Mouse (Mus musculus) ES-E14 (cell line): ENCODE measurements around the gene Tmem150a. TPM values are rescaled to one million over a fixed set of nuclear protein-coding genes. Genes with fewer than 3 reads are reported as not detected.

Source experiments
- DNase-seq: peaks from one replicate; pipeline ENCODE4 v3.0.0-alpha.2; 2013; ENCODE audit warnings: low read depth, low spot score
- H3K27ac ChIP-seq: 2 replicates; pipeline ENCODE4 v1.5.1; 2012; ENCODE audit warnings: low read depth, mild to moderate bottlenecking, low read length, moderate library complexity, mixed read lengths; ENCODE audit not compliant: poor library complexity, insufficient read depth, severe bottlenecking
- H3K36me3 ChIP-seq: 2 replicates; pipeline ENCODE4 v1.6.1; 2012; ENCODE audit warnings: mild to moderate bottlenecking, low read length, moderate library complexity, mixed read lengths; ENCODE audit not compliant: control insufficient read depth, poor library complexity, insufficient read depth, severe bottlenecking
- H3K4me1 ChIP-seq, 2 experiments: fragments of 150-350 bp in 1 of 2; sonication (generic) in 1 of 2; 2 replicates each; pipeline ENCODE4 v1.6.1; 2012; ENCODE audit warnings: low read length in 2 of 2, mild to moderate bottlenecking in 1 of 2, mixed read lengths in 1 of 2; ENCODE audit not compliant: control insufficient read depth in 2 of 2, insufficient read depth in 2 of 2, poor library complexity in 1 of 2
- H3K4me3 ChIP-seq, 2 experiments: fragments of 150-350 bp in 1 of 2; sonication (generic) in 1 of 2; 2 replicates each; pipeline ENCODE4 v1.5.1; 2012; ENCODE audit warnings: low read length in 2 of 2, low read depth in 1 of 2, mild to moderate bottlenecking in 1 of 2, mixed read lengths in 1 of 2; ENCODE audit not compliant: insufficient read depth in 1 of 2, poor library complexity in 1 of 2, severe bottlenecking in 1 of 2
- H3K9ac ChIP-seq: 2 replicates; pipeline ENCODE4 v1.6.1; 2012; ENCODE audit warnings: low read depth, mild to moderate bottlenecking, low read length, mixed read lengths; ENCODE audit not compliant: poor library complexity, insufficient read depth, severe bottlenecking
- H3K9me3 ChIP-seq: fragments of 150-350 bp; sonication (generic); 2 replicates; pipeline ENCODE4 v1.6.1; 2012; ENCODE audit warnings: low read depth, mild to moderate bottlenecking, low read length; ENCODE audit not compliant: control insufficient read depth, insufficient read depth
- CHD2 ChIP-seq: IDR thresholded peaks from 2 replicates; pipeline ENCODE4 v1.6.1; 2014; ENCODE audit warnings: mild to moderate bottlenecking, low read depth, low read length, inconsistent platforms
- HCFC1 ChIP-seq: IDR thresholded peaks from 2 replicates; pipeline ENCODE4 v1.6.1; 2012; ENCODE audit warnings: low read length, inconsistent platforms, borderline replicate concordance; ENCODE audit not compliant: insufficient read depth
- MAFK ChIP-seq: IDR thresholded peaks from 2 replicates; pipeline ENCODE4 v1.6.1; 2014; ENCODE audit warnings: mild to moderate bottlenecking, low read depth, low read length, inconsistent platforms; ENCODE audit not compliant: insufficient read depth
- ZC3H11A ChIP-seq: IDR thresholded peaks from 2 replicates; pipeline ENCODE4 v1.6.1; 2012; ENCODE audit warnings: low read depth, mild to moderate bottlenecking, inconsistent platforms, low read length, borderline replicate concordance
- ZNF384 ChIP-seq: IDR thresholded peaks from 2 replicates; pipeline ENCODE4 v1.6.1; 2012; ENCODE audit warnings: low read depth, low read length, inconsistent platforms
- in situ Hi-C, 2 experiments: fragments of 600-800 bp; cut with MboI; formaldehyde crosslinking; loops; one replicate each; pipeline ENCODE4 v1.15.1; 2025; ENCODE audit warnings: low sequenced_read_pairs in 2 of 2, inconsistent platforms in 1 of 2; ENCODE audit not compliant: unreplicated experiment in 2 of 2
- total RNA-seq: library from RNA; depleted of rRNA; stranded (reverse); fragments of 300-350 nt; gene quantifications from 2 replicates; pipeline ENCODE4 v1.2.3, GENCODE M21; 2012

The Tmem150a gene
- total RNA-seq, 1 experiment, result 26.1 TPM

GRCm38 (mm10) chr6:72344396-72345073 is 10.7 kb upstream of the Tmem150a start:
- no peaks in the 10 kb centered on the region for H3K9me3 ChIP-seq
- peaks cover 2% of the 10 kb centered on the region; the same call in 1 of the 2 replicates for H3K36me3 ChIP-seq
- peaks cover 0 to 5% of the 10 kb centered on the region in 2 experiments; a peak in 1 of 4 replicates for H3K4me1 ChIP-seq
- peak overlapping the region; percentile 79 to 86 for H3K4me3 ChIP-seq
- DNase-seq, result no peak
- H3K9ac ChIP-seq, result peak overlapping the region; percentile 94
- no peak overlapping the region for H3K27ac ChIP-seq
- in situ Hi-C loops, result no loop called here
- TF ChIP-seq HCFC1, result no peak; the same call in 1 of the 2 replicates
- TF ChIP-seq ZNF384, result no peak
- TF ChIP-seq MAFK, result no peak
- TF ChIP-seq CHD2, result no peak
- no peak for TF ChIP-seq ZC3H11A

DNA sequence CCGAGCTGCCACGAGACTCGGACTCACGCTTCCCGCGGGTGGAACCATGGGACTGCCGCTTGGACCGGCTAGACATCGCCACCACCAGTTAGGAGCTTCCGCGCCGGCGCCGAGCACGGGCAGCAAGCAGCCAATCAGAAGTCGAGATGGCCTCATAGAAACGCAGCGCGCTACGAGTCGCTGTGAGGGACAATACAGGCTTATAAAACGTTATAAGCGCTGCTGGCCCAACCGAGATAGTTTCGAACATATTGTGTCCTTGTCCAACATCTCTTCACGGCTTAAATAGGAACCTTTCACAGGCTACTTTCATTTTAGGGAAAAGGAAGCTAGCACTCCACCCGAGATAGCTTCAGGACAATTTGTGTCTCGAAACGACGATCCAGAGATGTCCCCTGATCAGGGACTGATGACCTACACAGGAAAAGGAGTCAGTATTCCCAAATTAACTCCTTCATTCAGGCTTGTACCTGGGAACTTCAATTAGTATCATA is 10.1 kb upstream of the Tmem150a start, which contains the start of gene Usp39:
TSS of gene Usp39 (minus strand) at position 111 of the 494 bp plus-strand sequence.
- H3K27ac ChIP-seq, result no peak within 1 kb of the TSS
- H3K36me3 ChIP-seq, result peaks cover 2% of the 10 kb centered on the region; the same call in 1 of the 2 replicates
- H3K4me3 ChIP-seq, result peak within 1 kb of the TSS; percentile 79 to 86
- no peaks in the 10 kb centered on the region for H3K9me3 ChIP-seq
- TF ChIP-seq ZC3H11A (no peak), HCFC1 (peak; percentile 31; the same call in 1 of the 2 replicates)
- DNase-seq, result peak; percentile 91
- peaks cover 0 to 5% of the 10 kb centered on the region in 2 experiments; a peak in 1 of 4 replicates for H3K4me1 ChIP-seq
- in situ Hi-C loops, result no loop called here
- H3K9ac ChIP-seq, result peak within 1 kb of the TSS; percentile 94

DNA sequence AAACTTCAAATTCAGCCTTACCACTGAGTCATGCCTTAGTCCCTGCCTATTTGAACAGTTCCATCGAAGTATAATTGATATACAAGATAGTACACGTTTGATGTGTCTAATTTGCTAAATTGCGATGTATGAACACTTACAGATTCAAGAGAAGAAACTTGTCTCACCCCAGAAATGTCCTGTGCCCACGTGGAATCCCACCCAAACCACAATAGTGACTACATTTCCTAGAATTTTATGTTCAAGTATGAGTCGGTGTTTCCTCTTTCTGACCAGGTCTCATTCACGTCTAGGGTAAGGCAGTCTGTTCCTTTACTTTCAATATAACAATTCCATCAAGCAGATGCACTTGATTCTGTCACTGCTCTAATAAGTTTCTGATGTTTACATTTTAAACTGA is 9.6 kb upstream of the Tmem150a start:
- peaks cover 0 to 5% of the 10 kb centered on the region in 2 experiments; a peak in 1 of 4 replicates for H3K4me1 ChIP-seq
- no peak overlapping the region; a peak in 1 of 4 replicates for H3K4me3 ChIP-seq
- no peak overlapping the region for H3K27ac ChIP-seq
- peaks cover 2% of the 10 kb centered on the region for H3K36me3 ChIP-seq
- in situ Hi-C loops, result no loop called here
- DNase-seq, result no peak
- no peak overlapping the region for H3K9ac ChIP-seq
- TF ChIP-seq CHD2 (no peak), HCFC1 (no peak), MAFK (no peak), ZNF384 (no peak), ZC3H11A (no peak)
- H3K9me3 ChIP-seq, result no peaks in the 10 kb centered on the region

DNA sequence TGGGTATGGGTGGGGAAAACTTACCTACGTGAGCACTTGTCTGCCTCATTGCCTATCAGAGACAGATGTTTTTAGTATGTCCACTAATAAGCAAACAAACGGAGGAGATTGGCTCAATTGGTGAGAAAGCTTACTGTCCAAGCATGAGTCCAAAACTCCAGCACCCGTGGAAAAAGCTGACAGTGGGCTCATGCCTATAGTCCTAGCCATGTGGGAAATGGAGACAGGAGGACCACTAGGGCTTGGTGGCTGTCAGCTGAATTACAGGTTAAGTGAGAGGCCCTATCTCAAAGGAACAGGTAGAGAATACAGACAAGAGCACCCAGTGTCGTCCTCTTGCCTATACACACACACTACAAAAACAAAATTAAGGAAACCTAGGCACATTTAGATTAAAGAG is 9.0 kb upstream of the Tmem150a start:
- no peak overlapping the region for H3K9ac ChIP-seq
- no peak for DNase-seq
- peaks cover 5% of the 10 kb centered on the region for H3K36me3 ChIP-seq
- in situ Hi-C loops, result no loop called here
- no peak overlapping the region for H3K4me3 ChIP-seq
- no peaks in the 10 kb centered on the region for H3K9me3 ChIP-seq
- TF ChIP-seq MAFK (no peak), HCFC1 (no peak), ZC3H11A (no peak), CHD2 (no peak), ZNF384 (no peak)
- H3K4me1 ChIP-seq, result peaks cover 0 to 5% of the 10 kb centered on the region in 2 experiments; a peak in 1 of 4 replicates
- no peak overlapping the region for H3K27ac ChIP-seq
